Mouse (Mus musculus) stomach, postnatal 0 days (tissue): ENCODE data around the gene 4930568D16Rik.

Experiments
- CTCF ChIP-seq: IDR thresholded peaks from 2 replicates; pipeline ENCODE4 v1.5.1; 2016; ENCODE audit warnings: antibody characterized with exemption, low read depth, mild to moderate bottlenecking, moderate library complexity
- EP300 ChIP-seq: optimal IDR thresholded peaks from 2 replicates; pipeline ENCODE3; 2016; ENCODE audit warnings: antibody characterized with exemption

DNA sequence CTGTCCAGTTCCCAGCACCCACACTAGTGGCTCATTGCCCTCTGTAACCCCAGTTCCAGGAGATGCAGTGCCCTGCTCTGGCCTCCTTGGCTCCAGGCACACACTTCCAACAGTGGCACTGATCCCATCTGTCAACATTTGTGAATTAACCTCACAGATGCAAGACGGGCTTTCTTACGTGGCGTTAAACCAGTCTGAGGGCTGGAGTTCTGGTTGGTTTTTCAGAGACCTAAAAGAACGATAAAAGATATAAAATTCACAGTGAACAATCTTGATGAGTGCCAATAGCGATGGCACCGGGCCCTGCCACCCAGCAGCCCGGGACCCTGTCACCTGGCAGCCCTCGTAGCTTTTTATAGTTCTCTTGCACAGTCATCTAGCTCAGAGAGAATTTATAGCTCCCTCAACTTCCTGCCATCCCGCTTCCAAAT, 17.9 kb upstream of the 4930568D16Rik start:
- no peak for TF ChIP-seq CTCF
- no peak for TF ChIP-seq EP300
